Mouse (Mus musculus): ENCODE results near the gene Slc7a6. TPM values are rescaled to one million over a fixed set of nuclear protein-coding genes. Genes with fewer than 3 reads are reported as not detected.

Gene Slc7a6
- polyA plus RNA-seq, 1 experiment from 2014 or later, result 40.4 TPM

DNA sequence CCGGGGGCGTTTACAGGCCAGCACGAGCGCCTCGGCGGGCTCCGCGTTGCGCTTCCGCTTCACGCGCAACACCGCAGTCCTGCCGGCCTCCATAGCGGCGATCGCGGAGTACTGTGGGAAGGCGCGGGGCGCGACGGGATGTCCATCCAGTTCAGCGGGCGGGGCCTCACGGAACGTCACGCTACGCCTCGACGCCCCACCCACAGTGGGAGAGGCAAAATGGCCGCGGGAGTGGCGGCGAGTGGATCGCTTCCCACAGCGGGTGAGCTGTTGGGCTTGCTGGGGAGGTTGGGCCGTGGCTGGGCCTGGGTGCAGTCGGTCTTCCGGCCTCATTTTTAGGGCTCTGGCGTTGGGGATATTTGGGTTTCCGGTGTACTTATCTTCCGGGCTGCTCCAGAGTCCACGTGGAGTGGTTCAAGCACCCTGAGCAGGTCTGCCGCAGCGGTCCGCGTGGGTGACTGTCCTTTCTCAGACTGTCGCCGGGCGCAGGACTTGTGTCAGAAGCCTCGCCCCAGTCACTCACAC is 42.2 kb downstream of the Slc7a6 start, which contains the start of the genes Slc7a6os and Prmt7:
Gene Slc7a6os, minus strand, starts transcription at position 115 of the 525 bp plus-strand sequence.
Gene Prmt7, plus strand, starts transcription at position 116 of the 525 bp plus-strand sequence.
- Histone ChIP-seq H3K4me1 (ENCODE audit: control insufficient read depth in 2 of 2, insufficient read depth in 2 of 2, low read length in 2 of 2) (peaks cover 0 to 11% of the 10 kb centered on the region in 2 experiments; a peak in 2 of 4 replicates), H3K36me3 (ENCODE audit: control insufficient read depth, insufficient read depth, low read length) (peaks cover 53% of the 10 kb centered on the region), H3K9me3 (ENCODE audit: control insufficient read depth, low read length) (no peaks in the 10 kb centered on the region), H3K27me3 (ENCODE audit: control insufficient read depth, insufficient read depth, low read length) (no peaks in the 10 kb centered on the region), H3K27ac (replicated peaks in 1 of 2; ENCODE audit: control insufficient read depth in 1 of 2, insufficient read depth in 1 of 2, low read depth in 2 of 2, low read length in 2 of 2) (peak within 1 kb of the TSS; percentile 78 to 86), H3K4me2 (ENCODE audit: low read length) (peak within 1 kb of the TSS; percentile 72), H3K4me3 (ENCODE audit: control insufficient read depth in 1 of 2, insufficient read depth in 1 of 2, low read depth in 1 of 2, low read length in 2 of 2) (peak within 1 kb of the TSS; percentile 69 to 71), H3K9ac (ENCODE audit: low read length) (peak within 1 kb of the TSS; percentile 87)
- WGBS, result under 1% methylated on average over 52 of the region's 52 CpGs
- ATAC-seq (ENCODE audit: insufficient number of reproducible peaks, insufficient read depth, low FRiP score, low read depth), result peak; percentile 97

- Histone ChIP-seq H3K4me2 (ENCODE audit: low read length) (peak overlapping the region; percentile 72), H3K27ac (replicated peaks in 1 of 2; ENCODE audit: control insufficient read depth in 1 of 2, insufficient read depth in 1 of 2, low read depth in 2 of 2, low read length in 2 of 2) (peak overlapping the region; percentile 78 to 86), H3K4me1 (ENCODE audit: control insufficient read depth in 2 of 2, insufficient read depth in 2 of 2, low read length in 2 of 2) (peaks cover 0 to 11% of the 10 kb centered on the region in 2 experiments; a peak in 2 of 4 replicates), H3K9me3 (ENCODE audit: control insufficient read depth, low read length) (no peaks in the 10 kb centered on the region), H3K4me3 (ENCODE audit: control insufficient read depth in 1 of 2, insufficient read depth in 1 of 2, low read depth in 1 of 2, low read length in 2 of 2) (peak overlapping the region; percentile 69 to 71), H3K9ac (ENCODE audit: low read length) (peak overlapping the region; percentile 87), H3K36me3 (ENCODE audit: control insufficient read depth, insufficient read depth, low read length) (peaks cover 56% of the 10 kb centered on the region), H3K27me3 (ENCODE audit: control insufficient read depth, insufficient read depth, low read length) (no peaks in the 10 kb centered on the region)
- no peak for ATAC-seq (ENCODE audit: insufficient number of reproducible peaks, insufficient read depth, low FRiP score, low read depth)
- WGBS, result 4% methylated on average over 13 of the region's 13 CpGs
Measured at GRCm38 (mm10) chr8:106211421-106211820, 42.8 kb downstream of the Slc7a6 start.

GRCm38 (mm10) chr8:106213959-106214358 is 45.3 kb downstream of the Slc7a6 start:
- WGBS, result 93% methylated on average over 3 of the region's 3 CpGs
- no peaks in the 10 kb centered on the region for H3K9me3 ChIP-seq (ENCODE audit: control insufficient read depth, low read length)
- no peaks in the 10 kb centered on the region for H3K27me3 ChIP-seq (ENCODE audit: control insufficient read depth, insufficient read depth, low read length)
- no peak overlapping the region for H3K4me2 ChIP-seq (ENCODE audit: low read length)
- no peak overlapping the region for H3K9ac ChIP-seq (ENCODE audit: low read length)
- H3K4me1 ChIP-seq (ENCODE audit: control insufficient read depth in 2 of 2, insufficient read depth in 2 of 2, low read length in 2 of 2), result peaks cover 0 to 11% of the 10 kb centered on the region in 2 experiments; a peak in 2 of 4 replicates
- no peak overlapping the region for H3K4me3 ChIP-seq (ENCODE audit: control insufficient read depth in 1 of 2, insufficient read depth in 1 of 2, low read depth in 1 of 2, low read length in 2 of 2)
- H3K36me3 ChIP-seq (ENCODE audit: control insufficient read depth, insufficient read depth, low read length), result peaks cover 65% of the 10 kb centered on the region
- no peak for ATAC-seq (ENCODE audit: insufficient number of reproducible peaks, insufficient read depth, low FRiP score, low read depth)
- H3K27ac ChIP-seq (replicated peaks in 1 of 2; ENCODE audit: control insufficient read depth in 1 of 2, insufficient read depth in 1 of 2, low read depth in 2 of 2, low read length in 2 of 2), result no peak overlapping the region

GRCm38 (mm10) chr8:106219620-106220019 is 51.0 kb downstream of the Slc7a6 start:
- H3K36me3 ChIP-seq (ENCODE audit: control insufficient read depth, insufficient read depth, low read length), result peaks cover 97% of the 10 kb centered on the region
- no peaks in the 10 kb centered on the region for H3K9me3 ChIP-seq (ENCODE audit: control insufficient read depth, low read length)
- H3K27ac ChIP-seq (replicated peaks in 1 of 2; ENCODE audit: control insufficient read depth in 1 of 2, insufficient read depth in 1 of 2, low read depth in 2 of 2, low read length in 2 of 2), result no peak overlapping the region
- ATAC-seq (ENCODE audit: insufficient number of reproducible peaks, insufficient read depth, low FRiP score, low read depth), result no peak
- no peak overlapping the region for H3K4me3 ChIP-seq (ENCODE audit: control insufficient read depth in 1 of 2, insufficient read depth in 1 of 2, low read depth in 1 of 2, low read length in 2 of 2)
- H3K4me2 ChIP-seq (ENCODE audit: low read length), result no peak overlapping the region
- no peaks in the 10 kb centered on the region for H3K27me3 ChIP-seq (ENCODE audit: control insufficient read depth, insufficient read depth, low read length)
- WGBS, result 52% methylated on average over 3 of the region's 3 CpGs
- no peak overlapping the region for H3K9ac ChIP-seq (ENCODE audit: low read length)
- H3K4me1 ChIP-seq (ENCODE audit: control insufficient read depth in 2 of 2, insufficient read depth in 2 of 2, low read length in 2 of 2), result no peaks in the 10 kb centered on the region; a peak in 1 of 4 replicates

- H3K4me2 ChIP-seq (ENCODE audit: low read length), result no peak overlapping the region
- no peak overlapping the region for H3K4me3 ChIP-seq (ENCODE audit: control insufficient read depth in 1 of 2, insufficient read depth in 1 of 2, low read depth in 1 of 2, low read length in 2 of 2)
- no peaks in the 10 kb centered on the region for H3K9me3 ChIP-seq (ENCODE audit: control insufficient read depth, low read length)
- H3K9ac ChIP-seq (ENCODE audit: low read length), result no peak overlapping the region
- H3K36me3 ChIP-seq (ENCODE audit: control insufficient read depth, insufficient read depth, low read length), result peaks cover 88% of the 10 kb centered on the region
- H3K4me1 ChIP-seq (ENCODE audit: control insufficient read depth in 2 of 2, insufficient read depth in 2 of 2, low read length in 2 of 2), result no peaks in the 10 kb centered on the region
- WGBS, result 43% methylated on average over 9 of the region's 9 CpGs
- ATAC-seq (ENCODE audit: insufficient number of reproducible peaks, insufficient read depth, low FRiP score, low read depth), result no peak
- H3K27ac ChIP-seq (replicated peaks in 1 of 2; ENCODE audit: control insufficient read depth in 1 of 2, insufficient read depth in 1 of 2, low read depth in 2 of 2, low read length in 2 of 2), result no peak overlapping the region
- no peaks in the 10 kb centered on the region for H3K27me3 ChIP-seq (ENCODE audit: control insufficient read depth, insufficient read depth, low read length)
Measured at GRCm38 (mm10) chr8:106226589-106226988, 57.9 kb downstream of the Slc7a6 start.

DNA sequence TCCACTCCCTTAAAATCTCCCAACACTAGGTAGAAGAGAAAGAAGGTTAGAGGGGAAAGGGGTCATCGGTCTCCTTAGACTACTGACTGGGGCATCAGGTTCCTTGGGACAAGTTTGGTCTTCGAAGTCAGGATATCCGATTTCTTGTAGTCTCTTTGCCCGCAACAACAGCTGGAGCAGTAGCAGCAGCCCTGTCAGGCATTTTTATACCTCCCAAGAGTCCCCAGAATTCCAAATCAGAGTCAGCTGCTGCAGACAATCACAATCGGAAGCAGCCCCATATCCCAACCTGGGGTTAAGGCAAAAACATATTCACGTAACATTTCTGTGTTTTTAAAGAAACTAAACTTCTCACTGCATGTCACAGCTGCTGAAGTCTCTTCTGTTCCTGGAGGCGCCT is 62.9 kb downstream of the Slc7a6 start:
- no peak for ATAC-seq (ENCODE audit: insufficient number of reproducible peaks, insufficient read depth, low FRiP score, low read depth)
- Histone ChIP-seq H3K9me3 (ENCODE audit: control insufficient read depth, low read length) (no peaks in the 10 kb centered on the region), H3K4me3 (ENCODE audit: control insufficient read depth in 1 of 2, insufficient read depth in 1 of 2, low read depth in 1 of 2, low read length in 2 of 2) (no peak overlapping the region), H3K4me1 (ENCODE audit: control insufficient read depth in 2 of 2, insufficient read depth in 2 of 2, low read length in 2 of 2) (no peaks in the 10 kb centered on the region), H3K27ac (replicated peaks in 1 of 2; ENCODE audit: control insufficient read depth in 1 of 2, insufficient read depth in 1 of 2, low read depth in 2 of 2, low read length in 2 of 2) (no peak overlapping the region), H3K4me2 (ENCODE audit: low read length) (no peak overlapping the region), H3K9ac (ENCODE audit: low read length) (no peak overlapping the region), H3K36me3 (ENCODE audit: control insufficient read depth, insufficient read depth, low read length) (peaks cover 78% of the 10 kb centered on the region), H3K27me3 (ENCODE audit: control insufficient read depth, insufficient read depth, low read length) (no peaks in the 10 kb centered on the region)
- WGBS, result 88% methylated on average over 7 of the region's 7 CpGs

DNA sequence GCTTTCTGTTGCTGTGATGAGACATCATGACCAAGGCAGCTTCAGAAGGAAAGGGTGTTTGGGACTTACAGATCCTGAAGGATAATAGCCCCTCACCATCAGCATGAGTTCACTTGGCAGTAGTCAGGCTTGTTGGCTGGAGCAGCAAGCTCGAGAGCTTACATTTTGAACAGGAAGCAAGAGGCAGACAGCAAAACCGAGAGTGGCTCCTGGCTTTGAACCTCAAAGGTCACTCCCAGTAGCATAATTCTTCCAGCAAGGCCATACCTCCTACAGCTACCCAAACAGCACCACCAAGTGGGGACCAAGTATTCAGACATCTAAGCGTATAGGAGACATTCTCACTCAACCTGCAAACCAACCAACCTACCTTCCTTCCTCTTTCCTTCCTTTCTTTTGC is 64.1 kb downstream of the Slc7a6 start:
- WGBS, result 72% methylated on average over 3 of the region's 3 CpGs
- Histone ChIP-seq H3K9me3 (ENCODE audit: control insufficient read depth, low read length) (no peaks in the 10 kb centered on the region), H3K4me3 (ENCODE audit: control insufficient read depth in 1 of 2, insufficient read depth in 1 of 2, low read depth in 1 of 2, low read length in 2 of 2) (no peak overlapping the region), H3K27me3 (ENCODE audit: control insufficient read depth, insufficient read depth, low read length) (no peaks in the 10 kb centered on the region), H3K36me3 (ENCODE audit: control insufficient read depth, insufficient read depth, low read length) (peaks cover 78% of the 10 kb centered on the region), H3K4me2 (ENCODE audit: low read length) (no peak overlapping the region), H3K27ac (replicated peaks in 1 of 2; ENCODE audit: control insufficient read depth in 1 of 2, insufficient read depth in 1 of 2, low read depth in 2 of 2, low read length in 2 of 2) (no peak overlapping the region), H3K9ac (ENCODE audit: low read length) (no peak overlapping the region), H3K4me1 (ENCODE audit: control insufficient read depth in 2 of 2, insufficient read depth in 2 of 2, low read length in 2 of 2) (no peaks in the 10 kb centered on the region)
- ATAC-seq (ENCODE audit: insufficient number of reproducible peaks, insufficient read depth, low FRiP score, low read depth), result no peak

Data from heart, embryonic 14.5 days (tissue).